Mouse (Mus musculus) cerebellum, postnatal 25 days (tissue): ENCODE data around the gene Zranb3.
A peak's percentile ranks its signal among the peaks of the same experiment; 100 is the strongest.
"Not testable (repeated sequence)": the region's sequence is repeated elsewhere in the genome, so short reads cannot be mapped to it uniquely, and the experiment has no call there.

Source experiments
- DNase-seq, 2 experiments: peaks; one replicate each; pipeline ENCODE4 v3.0.0; 2021; ENCODE audit warnings: mixed read lengths in 2 of 2

Gene Zranb3

DNA sequence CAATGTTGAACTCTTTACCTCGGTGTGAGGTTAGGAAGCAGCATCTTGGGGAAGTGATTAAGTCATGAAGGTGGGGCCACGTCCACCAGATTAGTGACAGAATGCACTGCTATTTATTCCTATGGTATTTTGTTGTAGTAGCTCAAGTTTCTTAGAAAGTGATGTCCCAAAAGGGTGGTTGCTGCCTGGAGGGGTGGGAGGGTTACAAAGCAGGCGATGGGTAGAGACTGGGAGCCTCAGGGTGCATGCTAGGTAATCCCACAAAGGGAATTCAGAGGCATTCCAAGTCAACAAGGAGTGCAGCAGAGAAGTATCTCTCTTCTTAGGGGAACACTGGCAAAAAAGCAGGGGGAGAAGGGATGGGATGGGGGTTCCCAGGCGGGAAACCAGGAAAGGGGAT is 113.5 kb downstream of the Zranb3 start:
- DNase-seq: no peak

DNA sequence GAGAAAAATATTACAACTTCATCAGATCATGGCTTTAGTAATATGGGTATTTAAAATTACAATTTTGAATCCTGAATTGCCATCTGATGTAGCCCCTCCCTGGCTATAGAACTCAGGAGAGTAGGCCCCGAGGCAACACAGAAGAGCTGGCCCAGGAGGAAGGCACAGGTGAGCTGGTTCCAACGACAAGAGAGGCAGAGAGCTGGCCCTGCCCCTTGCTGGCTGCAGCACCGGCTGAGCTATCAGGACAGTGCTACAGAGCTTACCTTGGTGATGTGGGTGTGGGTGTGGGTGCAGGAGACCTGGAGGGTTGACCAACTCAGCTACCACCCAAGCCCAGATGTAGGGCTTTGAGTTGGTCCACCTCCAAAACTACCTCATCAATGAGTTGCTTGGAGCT is 114.6 kb downstream of the Zranb3 start:
- DNase-seq: no peak

DNA sequence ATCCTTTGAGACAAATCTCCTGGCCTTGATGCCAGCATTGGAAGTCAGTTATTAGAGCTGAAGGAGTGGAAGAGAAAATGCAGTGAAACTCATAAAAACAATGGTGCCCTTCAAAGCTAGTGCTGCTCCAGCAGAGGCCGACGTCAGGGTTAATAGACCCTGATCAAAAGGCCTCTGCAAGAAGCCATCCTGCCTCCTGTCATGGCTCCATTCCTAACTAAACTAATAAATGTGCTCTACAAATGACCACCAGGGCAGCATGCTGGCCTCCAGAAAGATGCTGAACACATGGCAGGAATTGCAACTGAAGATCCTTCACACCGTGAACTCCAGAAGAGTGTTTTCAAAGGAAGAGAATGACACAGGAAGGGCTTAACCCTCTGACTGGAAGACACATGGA is 117.5 kb downstream of the Zranb3 start:
- DNase-seq: no peak

DNA sequence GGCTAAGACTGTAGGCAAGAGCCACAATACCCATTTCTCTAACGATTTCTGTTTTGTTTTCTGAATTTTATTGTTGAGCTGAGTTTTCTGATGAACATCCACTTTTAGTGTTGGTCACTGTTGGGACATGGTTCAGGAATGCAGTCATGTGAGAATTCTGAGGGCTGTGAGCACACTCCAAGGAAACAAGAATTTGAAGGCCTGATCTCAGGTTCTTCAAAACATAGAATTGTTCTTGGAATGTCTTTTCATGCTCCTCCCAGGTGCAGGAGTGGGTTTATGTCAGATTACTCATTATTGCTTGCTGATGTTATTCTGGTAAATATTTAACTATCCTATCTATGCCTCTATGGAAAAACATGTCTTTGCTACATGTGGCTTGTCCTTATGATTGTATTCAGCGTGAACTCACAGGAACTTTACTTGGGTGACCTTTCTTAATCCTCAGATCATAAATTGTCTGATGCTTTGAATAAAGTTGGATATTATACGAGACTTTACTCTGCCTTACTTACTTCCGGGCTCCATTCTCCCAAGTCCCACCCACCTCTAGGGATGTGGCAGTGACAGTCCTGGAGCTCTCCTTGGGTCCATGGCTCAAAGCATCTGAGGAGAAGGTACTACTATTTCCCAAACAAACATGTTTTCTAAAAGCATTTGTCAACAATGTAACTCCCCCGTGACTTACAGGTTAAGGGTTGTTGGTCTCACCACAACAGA is 119.4 kb downstream of the Zranb3 start:
- DNase-seq: no peak

DNA sequence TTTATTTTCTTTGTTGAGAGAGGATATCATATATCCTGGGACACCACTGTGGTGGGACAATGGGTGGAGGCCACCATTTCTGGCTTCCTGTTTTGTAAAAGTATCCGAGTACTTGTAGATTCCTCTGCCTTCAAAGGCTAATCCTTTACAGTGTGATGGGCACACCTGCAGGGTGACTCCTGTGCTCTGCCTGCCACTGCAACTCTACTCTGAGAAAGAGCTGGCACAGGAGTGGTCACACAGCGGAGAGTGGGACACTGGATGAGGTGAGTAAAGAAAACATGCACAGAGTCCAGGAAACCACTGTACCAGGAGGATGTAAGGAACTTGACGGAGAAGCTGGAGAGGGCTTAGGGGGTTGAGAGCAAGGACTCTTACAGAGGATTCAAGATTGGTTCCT is 120.6 kb downstream of the Zranb3 start:
- no peak for DNase-seq

DNA sequence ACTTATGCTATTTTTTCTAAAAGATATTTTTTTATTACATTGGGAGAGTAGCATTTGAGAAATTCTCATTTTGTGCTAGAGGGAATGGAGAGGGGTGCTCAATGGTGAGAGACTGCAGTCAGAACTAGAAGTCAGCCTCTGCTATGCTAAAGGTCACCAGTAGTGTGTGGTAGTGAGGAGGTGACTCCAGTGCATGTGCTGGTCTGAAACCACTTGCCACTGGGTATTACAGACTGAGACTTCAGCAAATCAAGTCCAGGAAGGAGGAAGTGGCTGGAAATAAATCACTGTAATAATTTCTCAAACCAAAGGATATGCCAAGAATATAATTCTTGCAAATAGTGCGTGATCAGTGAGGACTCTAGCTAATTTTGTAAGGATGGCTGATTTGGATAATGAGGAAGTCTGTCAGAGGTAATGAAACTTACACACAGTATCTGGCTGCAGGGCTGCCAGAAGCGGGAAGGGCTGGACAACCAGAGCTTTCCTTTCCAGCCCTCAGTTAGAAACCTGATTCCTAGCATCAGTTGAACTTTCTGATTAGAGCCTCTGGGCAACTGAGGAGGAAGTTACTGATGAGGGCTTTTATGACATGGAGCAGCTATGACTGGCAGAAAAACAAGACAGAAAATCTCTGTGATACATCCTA is 121.8 kb downstream of the Zranb3 start:
- DNase-seq: no peak

DNA sequence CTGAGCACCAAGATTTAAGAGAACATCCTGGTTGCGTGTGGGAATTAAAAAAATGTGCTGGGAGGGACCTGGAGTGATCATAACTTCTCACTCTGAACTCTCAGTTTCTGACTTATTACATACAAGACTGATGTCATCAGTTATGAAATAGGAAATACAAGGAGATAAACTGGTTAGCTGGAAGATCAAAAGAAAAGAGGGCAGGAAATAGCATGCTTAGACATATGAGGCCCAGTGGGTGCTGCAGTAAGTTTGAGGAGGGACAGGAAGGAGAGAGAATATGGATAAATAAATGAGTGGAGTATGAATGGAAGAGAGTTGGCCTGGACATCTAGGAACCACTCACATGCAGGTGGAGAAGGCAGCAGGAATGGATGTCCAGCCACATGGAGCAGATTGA is 124.7 kb downstream of the Zranb3 start:
- no peak for DNase-seq

DNA sequence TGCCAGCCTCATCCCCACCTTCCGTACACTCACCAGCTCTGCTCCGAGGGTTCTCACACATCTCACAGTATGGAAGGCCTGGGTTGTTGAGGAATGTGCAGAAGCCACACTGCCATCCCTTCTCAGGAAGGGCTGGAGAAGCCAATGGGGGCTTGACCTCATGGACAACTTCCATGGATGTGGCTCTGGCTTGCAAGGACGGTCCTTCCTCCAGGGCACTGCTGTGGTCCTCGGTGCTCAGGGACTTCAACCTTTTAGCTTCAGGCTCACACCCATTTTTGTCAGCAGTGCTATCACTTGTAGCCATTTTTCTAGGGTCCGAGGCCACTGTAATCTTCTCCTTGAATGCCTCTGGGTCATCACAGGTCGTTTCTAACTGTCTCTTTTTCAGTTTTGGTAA is 126.7 kb downstream of the Zranb3 start:
- DNase-seq: no peak

DNA sequence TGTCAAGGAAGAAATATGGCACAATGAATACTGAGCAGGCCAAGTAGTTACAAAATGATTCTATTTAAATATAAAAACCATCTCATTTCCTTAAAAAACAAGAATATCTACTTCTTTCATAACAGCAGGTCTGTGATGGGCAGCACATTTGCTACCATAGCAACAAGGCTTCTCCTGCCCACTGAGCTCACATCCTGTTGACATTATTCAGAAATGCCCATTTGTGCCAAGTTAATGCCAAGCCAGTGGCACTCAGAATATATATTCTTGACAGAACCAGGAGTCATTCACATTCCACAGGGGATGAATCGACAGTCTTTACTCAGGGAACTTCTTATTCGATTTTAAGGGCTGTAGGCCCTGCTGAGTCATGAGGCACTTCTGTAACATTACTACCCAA is 127.2 kb downstream of the Zranb3 start:
- DNase-seq: no peak

DNA sequence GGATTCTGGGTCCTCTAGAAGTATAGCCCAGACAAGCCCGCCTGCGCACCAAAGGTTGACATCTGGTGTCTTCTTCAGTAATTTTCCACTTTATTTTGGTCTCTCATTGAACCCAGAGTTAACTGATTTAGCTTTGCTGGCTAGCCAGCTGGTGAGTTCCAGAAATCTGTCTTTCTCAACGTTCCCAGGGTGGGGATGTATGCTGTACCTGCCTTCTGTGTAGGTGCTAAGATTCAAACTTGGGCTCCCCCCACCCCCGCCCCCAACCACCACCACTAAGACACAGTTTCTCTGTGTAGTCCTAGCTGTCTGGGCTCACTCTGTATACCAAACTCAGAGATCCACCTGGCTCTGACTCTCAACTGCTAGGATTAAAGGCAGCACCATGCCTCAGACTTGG is 128.8 kb downstream of the Zranb3 start:
- DNase-seq: no peak

DNA sequence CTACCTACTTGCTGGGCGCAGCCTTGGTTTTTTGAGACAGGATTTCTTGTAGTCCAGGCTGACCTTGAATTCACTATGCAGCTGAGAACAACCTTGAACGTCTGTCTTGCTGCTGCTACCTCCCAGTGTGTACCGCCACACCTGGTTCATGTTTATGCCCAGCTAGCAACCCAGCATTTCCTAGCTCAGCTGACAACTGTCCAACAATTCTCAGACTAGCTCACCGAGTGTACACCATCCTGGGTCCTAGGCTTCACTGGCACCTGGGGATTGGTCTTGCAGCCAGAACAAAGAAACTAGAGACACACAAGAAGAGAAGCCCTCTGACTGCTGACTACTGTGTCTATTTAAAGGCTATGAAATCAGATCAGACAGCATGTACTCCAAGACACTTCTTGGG is 132.0 kb downstream of the Zranb3 start:
- no peak for DNase-seq

DNA sequence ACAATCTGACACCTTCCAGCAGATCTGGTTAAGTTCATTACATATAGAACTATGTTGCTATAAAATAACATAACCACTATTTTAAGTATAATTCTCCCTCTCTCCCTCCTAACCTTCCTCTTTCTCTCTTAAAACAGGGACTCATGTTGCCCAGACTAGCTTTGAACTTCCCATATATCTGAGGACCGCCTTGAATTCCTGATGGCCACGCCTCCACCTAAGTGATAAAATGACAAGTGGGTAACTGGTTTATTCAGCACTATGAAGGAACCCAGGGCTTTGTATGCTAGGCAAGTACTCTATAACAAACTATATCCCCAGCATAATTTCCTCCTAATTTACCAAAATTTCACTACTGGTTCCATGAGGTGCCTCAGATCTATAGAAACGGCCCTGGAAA is 139.5 kb downstream of the Zranb3 start:
- DNase-seq: no peak

DNA sequence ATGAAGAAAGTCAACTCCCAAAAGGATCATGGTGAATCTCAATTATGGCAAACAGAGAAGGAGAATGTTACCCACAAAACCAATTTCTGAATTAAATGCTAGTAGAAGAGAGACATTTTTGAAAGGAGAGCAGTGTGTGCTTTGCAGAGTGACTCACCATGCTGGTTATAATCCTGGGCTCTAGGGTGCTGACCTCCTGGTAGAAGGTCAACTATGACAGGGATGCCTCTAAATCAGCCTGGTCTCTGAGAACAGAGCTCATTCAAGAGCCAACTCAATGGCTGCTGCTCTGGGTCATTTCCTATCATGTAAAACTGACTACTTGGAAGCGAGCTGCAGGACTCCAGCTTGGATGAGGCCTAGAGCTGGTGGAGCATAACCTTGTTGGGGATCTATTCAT is 141.7 kb downstream of the Zranb3 start:
- no peak for DNase-seq

DNA sequence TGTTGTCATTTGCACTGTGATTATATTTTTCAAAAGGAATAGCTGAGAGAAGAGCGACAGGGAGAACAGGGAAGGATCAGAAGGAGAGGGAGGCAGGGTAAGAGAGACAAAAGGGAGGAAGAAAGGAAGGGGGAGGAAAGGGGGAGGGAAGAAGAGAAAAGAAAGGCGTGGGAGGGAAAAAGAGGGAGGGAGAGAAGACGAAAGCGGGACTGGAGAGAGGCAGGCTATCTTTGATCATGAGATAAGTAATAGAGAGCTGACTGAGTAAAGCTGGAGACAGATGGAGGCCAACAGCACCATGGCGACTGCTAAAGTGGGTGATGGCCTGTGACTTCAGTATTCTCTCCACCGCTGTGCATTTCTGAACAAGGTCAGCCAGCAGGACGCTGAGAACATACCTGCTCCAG is 143.5 kb downstream of the Zranb3 start:
- no peak for DNase-seq

DNA sequence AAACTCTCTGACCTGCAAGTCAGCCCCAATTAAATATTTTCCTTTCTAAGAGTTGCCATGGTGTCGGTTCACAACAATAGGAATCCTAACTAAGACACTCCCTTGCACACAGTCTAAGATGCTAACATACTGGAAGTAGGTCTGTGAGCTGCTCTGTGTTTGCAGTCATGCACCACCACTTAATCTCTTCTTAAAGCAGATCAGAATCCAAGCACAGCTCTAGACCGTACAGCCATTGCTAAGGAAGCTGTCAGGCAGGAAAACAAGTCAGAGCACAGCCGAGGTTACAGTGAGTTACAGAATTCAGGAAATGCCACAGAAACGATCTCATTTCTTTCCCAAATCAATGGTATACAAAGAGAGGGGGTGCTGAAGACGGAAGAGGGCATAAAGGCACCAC is 144.0 kb downstream of the Zranb3 start:
- DNase-seq: no peak

DNA sequence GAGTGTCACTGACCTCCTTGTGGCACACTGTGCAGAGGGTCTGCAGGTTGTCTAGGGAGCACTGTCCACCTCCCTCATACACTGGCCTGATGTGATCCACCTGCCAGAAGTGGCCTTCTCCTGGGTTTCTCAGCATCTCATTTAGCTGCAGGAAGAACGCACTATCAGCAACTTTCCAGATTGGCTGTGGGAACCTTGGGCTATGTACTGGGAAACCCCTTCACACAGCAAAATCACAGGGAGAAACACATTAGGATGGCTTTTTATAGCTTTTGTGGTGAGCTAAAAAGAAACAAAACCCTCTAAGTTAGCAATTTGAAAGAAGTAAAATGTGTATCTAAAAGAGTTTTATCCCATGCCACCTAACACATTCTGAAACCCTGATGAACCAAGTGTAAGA is 146.3 kb downstream of the Zranb3 start:
- no peak for DNase-seq

DNA sequence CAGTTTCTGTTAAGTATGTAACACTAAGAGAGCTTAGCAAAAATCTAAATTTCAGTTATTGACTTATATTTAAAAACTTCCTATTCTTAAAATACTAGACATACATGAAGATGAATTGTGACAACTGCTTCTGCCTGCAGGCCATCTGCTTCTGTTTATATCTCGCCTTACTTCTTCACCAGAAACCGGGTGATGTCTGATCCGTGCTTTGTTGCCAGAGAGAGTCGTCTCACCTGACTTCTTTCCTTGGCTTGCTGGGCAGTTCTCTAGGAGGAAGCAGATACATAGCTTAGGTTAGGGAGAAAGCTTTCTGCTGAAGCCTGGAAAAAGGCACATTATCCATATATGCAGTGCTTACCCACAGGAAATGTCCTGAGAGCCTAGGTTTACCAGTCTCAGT is 148.0 kb downstream of the Zranb3 start:
- no peak for DNase-seq

DNA sequence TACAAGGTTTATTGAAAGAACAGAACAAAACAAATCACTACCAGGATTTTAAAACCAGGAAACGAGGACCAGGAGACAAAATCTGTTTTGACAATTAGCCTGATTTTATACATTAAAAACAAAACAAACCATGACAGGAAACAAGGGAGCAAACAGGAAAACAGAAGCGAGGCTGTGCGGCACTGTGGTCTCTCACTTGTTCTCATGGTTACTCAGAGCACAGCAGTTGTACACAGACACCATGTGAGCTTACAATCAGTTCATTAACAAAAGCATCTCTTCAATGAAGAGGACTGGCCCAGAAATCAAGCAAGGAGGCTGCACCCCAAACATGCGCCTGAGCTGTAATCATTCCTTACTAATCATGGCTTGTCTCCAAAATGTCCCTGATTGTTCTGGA is 148.6 kb downstream of the Zranb3 start:
- DNase-seq: not testable (repeated sequence)

DNA sequence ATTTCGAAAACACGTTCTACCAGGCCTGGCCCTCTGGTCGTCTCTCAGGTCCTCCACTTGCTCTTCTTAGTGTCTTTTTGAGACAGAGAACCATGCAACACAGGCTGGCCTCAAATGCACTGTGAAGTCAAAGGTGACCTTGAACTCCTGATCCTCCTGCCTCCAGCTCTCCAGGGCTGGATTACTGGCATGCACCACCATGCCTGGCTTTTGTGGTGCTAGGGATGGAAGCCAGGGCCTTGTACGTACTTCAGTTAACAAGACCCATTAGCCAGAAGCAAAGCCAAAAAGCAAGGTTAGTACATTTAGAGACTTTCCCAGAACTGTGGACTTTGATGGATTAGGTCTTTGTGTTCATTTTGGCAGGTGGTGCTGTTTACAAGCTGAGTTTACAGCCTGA is 150.6 kb downstream of the Zranb3 start:
- DNase-seq: no peak

DNA sequence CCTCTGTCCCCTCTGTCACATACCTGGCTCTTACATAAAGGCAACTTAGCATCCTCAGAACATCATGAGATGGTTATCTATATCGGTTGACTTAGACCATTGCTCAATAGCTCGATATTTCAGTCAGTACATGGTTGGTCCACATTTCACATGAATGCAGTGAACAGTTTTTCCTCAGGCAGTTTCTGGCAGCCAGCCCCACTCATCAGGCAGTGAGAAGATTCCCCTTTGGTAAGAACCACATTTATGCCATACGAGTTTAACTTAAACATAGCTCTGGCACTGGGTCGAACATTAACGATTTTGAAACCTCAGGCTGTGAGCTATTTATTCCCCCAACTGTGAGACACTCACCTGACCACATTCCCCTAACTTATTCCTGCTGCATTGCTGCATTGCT is 154.1 kb downstream of the Zranb3 start:
- DNase-seq: no peak

DNA sequence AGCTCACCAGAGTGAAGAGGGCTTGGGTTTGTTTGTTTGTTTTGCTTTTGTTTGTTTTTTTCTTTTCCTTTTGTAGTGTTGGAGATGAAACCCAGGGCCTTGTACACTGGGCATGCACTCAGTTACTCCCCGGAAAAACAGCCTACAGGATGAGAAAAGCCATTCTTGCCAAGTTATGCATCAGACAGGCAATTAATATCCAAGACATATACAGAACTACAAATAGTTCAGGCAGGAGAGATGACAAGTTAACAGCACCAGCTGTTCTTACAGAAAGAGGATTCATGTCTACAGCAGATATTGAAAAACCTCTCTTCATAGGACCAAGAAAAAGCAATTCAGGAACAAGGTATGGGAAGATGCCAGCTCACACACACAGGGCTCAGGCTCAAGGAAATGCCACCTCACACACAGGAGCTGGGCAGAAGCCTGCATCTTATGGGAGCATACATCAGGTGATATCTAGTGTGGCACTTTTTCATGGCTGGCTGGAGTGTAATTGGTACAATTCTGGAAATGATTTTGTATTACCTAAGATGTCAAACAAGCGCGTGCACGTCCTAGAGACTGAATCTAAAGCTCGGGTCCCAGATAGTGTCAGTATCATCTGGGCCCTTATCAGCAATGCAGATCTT is 156.1 kb downstream of the Zranb3 start:
- DNase-seq: no peak

DNA sequence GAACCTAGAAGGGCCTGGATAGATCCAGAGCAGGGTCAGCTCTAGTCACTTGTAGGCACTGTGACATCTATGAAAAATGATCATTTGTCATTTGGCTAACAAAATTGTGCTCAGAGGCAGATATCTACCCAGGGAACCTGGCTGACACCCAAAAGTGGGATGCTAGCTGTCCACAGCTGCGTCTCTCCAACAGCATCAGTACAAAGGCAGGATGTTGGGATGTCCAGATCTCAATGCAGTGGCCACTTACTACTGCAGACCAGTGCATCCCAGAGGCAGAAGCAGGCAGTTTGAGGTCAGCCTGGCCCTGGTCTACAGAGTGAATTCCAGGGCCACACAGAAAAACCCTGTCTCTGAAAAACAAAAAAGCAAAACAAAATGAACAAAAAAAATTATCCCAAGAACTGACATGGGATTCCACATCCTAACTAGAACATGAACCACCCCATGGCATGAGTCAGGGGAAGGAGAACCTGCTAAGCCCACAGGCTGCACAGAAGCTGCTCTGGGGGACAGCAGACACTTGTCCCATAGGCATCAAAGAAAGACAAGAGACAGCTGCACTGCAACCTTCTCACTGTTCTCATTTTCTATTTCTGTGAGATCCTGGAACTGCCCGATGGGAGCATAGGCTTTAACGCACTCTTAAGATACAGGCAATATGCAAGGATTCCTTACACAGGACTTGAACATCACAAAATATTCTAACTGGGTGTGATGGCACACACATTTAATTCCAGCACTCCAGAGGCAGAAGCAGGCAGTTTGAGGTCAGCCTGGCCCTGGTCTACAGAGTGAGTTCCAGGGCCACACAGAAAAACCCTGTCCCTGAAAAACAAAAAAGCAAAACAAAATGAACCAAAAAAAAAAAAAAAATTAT is 156.9 kb downstream of the Zranb3 start:
- DNase-seq: peak in 1 of 2 experiments; percentile 13

DNA sequence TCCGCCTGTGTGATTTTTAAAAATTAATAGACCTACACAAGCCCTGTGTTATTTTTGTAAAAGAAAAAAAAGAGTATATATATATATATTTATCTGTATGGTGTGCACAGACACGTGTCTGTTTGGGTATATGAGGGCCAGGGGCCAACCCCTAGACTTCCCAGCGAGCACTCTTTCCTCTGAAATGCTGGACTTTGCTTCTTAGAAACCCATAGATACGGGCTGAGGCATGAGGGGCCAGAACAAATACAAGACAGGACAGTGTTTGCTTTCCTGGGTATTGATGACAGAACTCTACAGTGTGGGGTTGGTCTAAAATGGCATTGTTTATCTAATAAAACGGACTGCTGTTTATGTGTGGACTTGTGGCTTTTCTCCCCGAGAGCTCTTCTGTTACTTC is 159.3 kb downstream of the Zranb3 start:
- no peak for DNase-seq
